Mouse (Mus musculus) ES-Bruce4 (cell line): ENCODE measurements around the gene Gm43064.

ENCODE experiments used
- CTCF ChIP-seq: IDR thresholded peaks from one replicate; pipeline ENCODE4 v1.8.1; 2011; ENCODE audit warnings: low read depth, low read length
- EP300 ChIP-seq: IDR thresholded peaks from 2 replicates; pipeline ENCODE4 v1.6.1; 2011; ENCODE audit warnings: low read depth, low read length; ENCODE audit not compliant: insufficient read depth
- POLR2A ChIP-seq: IDR thresholded peaks from one replicate; pipeline ENCODE4 v1.8.1; 2011; ENCODE audit warnings: low read length; ENCODE audit not compliant: insufficient read depth

GRCm38 (mm10) chr3:103801631-103802531, 7.5 kb upstream of the Gm43064 start:
- TF ChIP-seq POLR2A (no peak), CTCF (no peak), EP300 (no peak)
